Mouse (Mus musculus) cerebellum, postnatal 14 days (tissue): ENCODE data around the gene Faf1.

Experiments used
- DNase-seq, 2 experiments: peaks; one replicate each; pipeline ENCODE4 v3.0.0; 2021; ENCODE audit warnings: mixed read lengths in 2 of 2

Gene Faf1

GRCm38 (mm10) chr4:109936557-109936956 lies 260.2 kb downstream of the Faf1 start:
- DNase-seq, result no peak

- no peak for DNase-seq
Observed at GRCm38 (mm10) chr4:109939291-109939690, 262.9 kb downstream of the Faf1 start.

DNA sequence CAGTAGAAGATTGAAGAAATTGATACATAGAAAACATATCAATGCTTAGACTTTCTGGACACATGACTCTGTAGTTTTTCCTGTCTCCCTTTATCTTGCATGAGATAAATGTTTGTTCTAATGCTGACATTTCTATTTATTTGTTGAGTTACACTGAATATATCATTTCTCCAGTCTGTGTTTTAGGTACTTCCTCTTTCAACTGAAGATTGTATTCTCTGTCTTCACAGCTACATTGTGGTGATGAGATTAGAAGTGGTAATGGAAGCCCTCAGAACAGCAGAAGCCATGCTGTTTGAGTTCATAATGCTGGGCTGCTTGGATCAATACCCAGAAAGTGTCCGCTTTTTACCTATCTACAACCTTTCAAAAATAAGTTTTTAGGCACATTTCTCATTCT lies 269.2 kb downstream of the Faf1 start:
- DNase-seq, result no peak

GRCm38 (mm10) chr4:109949307-109949706 lies 272.9 kb downstream of the Faf1 start:
- no peak for DNase-seq

- no peak for DNase-seq
Observed at GRCm38 (mm10) chr4:109953509-109953908, 277.1 kb downstream of the Faf1 start.

DNA sequence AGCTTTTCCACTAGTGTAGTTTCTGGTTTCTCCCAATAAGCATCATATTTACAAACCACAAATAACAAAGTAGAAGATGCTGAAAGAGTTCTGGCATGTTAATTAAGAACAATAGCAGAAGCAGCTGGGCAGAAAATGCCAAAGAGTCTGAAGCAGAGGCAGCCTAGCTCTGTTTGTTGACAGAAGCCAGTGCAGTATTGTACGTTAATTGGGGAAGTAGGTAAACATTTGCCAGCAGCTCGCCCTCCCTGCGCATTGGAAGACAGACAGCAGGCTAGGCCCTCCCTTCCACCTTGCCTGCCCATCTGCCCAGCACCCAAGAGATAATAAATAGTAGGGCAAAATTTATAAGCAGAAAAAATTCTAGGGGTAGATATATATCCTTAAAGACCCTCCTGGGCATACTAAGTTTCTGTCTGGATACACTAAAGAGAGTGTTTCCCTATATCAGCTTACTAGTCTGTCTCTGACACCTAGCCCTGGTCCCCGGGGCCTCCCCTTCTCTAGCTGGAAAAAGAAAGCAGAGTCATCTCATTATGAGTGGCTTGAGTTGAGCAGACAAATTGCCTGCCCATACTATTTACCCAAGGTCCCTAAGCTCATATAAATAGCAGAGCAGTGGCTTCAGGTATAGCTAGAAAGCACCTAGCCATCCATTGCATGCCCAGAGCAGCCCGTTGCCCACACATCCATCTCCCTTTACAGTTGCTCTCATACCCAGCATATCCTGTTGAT lies 284.0 kb downstream of the Faf1 start:
- DNase-seq, result no peak

DNA sequence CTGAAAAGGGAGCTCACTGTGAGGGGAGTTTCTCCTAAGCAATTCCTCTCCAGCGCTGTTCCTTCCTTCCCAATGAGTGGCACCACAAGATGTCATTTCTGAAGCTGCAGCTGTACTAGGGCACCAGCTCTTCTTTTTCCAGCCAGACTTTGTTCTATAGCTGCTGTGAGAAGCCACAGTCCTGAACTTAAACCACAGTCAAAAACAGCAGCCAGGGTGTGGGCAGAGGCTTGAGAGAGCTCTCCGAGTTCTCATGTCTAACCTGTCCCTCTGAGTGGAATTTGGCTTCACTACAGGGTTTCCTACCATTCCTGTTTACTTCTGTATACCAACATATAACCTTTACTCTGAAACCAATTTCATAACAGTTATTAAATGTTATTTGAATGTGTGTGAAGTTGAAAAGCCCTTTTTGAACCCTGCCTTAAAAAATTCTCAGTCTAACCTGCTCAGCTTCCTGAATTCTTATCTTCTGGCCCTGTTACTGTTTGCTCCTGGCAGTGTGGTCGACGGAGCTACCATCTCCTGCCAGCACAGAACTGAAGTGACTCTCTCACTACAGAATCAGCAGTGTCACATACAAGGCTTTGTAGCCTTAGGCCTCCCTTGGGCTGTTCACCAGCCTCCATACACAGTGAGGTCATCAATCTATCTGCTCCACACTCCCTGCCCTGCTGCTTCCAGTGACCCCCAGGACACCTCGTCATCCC lies 287.3 kb downstream of the Faf1 start:
- DNase-seq, result no peak

DNA sequence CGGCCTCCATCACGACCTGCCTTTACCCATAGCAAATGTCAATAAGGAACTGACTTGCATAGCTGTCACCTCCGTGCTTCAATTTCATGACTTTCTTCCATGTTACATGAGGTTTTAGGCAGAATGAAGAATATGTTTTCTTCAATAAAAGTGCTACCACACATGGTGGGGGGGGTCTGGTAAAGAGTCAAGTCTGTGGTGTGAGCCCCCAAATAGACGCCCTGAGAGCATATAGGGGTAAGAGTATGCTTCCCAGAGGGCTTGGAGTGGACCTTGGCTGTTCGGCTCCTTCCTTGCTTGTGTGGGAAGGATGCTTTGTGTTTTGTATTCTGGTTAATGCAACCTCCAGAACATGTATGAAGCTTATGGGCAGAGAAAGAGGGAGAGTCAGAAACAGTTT lies 293.2 kb downstream of the Faf1 start:
- no peak for DNase-seq

DNA sequence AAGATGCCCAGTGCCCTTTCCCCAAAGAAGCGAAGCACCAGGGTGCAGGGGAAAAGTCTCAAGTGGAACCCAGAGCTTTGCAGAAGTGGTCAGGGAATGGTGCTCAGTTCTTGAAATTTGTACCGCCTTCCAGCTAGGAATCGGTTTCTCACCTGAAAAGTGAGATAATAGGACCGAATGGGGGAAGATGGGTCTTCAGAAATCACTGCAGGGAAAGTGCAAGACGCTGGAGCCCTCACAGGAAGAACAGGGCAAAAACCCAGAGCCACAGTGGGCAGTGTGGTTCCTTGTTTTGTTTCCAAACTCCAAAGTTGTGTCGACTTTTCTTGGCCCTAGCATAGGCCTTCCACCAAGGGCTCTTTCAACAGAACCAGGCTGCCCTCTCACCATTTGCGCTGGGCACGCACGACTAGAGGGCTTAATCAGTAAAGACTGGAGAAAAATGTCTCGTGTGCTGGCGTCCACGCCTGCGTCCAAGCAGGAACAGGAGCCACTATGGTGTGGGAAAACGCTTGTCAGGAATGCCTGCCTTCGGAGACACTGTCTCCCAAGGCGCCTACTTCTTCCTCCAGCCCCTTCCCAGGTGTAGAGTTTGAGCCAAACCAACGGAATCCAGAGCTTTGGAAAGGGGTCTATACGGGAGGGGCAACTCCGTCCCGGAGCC lies 297.7 kb downstream of the Faf1 start:
- no peak for DNase-seq

DNA sequence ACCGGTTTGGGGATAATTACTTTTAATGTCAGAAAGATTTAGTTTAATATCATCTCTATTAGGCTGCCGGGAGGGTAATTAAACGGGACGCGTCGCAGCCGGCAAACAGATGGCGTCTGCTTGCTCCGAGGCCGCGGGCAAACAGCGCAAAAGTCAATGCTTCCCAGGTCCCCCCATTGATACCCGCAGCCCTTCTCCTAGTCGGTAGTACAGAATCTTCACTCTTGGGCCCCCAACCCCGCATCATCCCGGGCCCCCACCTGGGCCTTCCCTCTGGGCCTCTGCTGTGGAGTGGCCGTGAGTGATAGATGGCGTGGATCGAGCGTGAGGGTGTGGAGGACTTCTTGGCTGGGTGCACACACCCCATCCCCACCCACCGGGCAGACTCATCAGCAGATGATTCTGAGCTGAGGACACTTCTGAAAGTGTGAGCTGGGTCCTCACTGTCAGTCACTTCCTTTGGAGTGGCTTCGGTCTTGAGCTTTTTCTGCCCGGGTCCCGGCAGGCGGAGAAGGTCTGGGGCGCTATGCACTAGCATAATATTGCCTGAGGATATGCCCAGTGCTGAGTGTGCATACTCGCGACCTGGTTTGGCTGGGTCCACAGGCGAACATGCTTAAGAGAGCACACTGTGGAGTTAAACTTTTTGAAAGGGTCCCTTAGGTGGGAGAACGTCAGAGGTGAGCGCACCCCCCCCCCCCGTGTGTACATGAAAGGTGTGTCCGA lies 298.4 kb downstream of the Faf1 start:
- peak in 1 of 2 experiments; percentile 24 for DNase-seq

DNA sequence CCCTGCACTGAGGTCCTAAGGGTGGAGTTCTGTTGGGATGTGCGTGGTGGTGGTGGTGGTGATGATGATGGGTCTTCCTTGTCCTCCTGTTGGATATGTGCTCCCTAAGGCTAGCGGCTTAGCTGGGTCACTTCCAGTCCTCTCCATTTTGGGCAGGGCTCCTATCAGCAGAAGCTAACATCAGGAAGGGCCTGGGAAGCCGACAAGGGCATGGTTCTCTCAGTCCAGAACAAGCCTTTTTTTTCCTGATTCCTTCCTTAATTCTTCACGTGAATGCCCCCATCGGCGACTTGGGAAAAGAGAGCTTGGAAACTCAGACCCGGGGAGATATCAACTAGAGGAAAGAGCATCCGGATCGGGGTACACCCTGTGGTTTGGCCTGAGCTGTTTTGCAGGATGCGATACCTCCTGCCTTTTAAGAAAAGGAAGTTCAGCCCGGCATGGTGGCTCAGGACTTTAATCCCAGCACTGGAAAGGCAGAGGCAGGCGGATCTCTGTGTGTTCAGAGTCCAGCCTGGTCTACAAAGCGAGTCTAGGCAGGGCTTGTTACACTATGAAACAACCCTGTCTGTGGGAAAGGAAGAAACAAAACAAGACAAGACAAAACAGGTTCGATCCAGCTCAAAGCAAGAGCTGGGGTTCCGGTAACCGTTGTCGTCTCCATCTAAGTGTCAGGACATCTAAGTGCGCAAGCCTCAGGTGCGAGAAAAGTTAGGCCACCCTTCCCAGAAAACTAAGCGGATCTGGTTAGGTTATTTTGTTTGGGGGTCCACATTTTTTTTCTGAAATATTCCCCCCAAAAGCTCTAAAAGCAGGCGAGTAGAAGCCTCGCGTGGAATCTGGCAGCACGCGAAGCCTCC lies 299.2 kb downstream of the Faf1 start:
- DNase-seq, result no peak

GRCm38 (mm10) chr4:109976273-109977147 lies 300.1 kb downstream of the Faf1 start:
- peak in 1 of 2 experiments; percentile 25 for DNase-seq

- peak in 1 of 2 experiments; percentile 38 for DNase-seq
Observed at GRCm38 (mm10) chr4:109977148-109978067, 301.0 kb downstream of the Faf1 start, which contains the start of gene Dmrta2. Dmrta2 (plus strand) TSS chr4:109978053.

DNA sequence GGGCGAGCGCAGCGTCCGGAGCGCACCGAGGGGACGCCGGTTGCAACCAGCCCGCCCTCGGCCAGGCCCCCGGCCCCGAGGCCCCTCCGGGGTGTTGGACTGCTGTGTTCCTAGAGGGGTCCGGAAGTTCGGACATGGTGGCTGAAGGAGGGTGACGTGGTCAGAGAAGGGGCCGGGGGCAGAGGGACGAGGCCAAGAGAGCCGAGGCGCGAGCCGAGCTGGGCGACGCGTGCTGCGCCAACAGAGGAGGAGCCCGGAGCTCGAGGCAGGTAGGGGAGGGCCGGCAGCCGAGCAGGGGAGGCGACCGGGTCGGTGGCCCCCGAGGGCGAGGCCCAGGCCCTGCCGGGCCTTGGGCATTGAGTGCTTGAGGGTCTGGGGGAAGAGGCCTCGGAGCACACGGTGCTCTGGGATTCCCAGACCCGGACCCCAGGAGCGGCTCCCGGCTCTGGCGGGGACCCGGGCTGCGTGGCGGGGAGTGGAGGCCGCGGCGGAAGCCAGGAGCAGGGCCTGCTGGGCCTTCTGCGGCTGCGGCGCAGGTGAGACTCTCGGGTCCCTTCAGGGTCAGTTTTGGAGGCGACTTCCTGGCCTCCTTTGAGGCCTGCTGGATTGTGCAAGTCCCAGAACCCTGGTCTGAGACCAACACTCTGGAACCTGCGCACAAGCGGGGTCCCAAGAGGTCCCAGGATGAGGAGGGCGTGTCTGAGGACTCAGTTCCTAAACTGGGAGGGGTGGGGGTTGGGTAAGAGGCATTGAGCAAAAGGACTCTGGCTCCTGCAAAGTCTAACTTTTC lies 301.9 kb downstream of the Faf1 start:
- DNase-seq, result no peak

- DNase-seq, result no peak
Observed at GRCm38 (mm10) chr4:109978858-109979340, 302.5 kb downstream of the Faf1 start.

DNA sequence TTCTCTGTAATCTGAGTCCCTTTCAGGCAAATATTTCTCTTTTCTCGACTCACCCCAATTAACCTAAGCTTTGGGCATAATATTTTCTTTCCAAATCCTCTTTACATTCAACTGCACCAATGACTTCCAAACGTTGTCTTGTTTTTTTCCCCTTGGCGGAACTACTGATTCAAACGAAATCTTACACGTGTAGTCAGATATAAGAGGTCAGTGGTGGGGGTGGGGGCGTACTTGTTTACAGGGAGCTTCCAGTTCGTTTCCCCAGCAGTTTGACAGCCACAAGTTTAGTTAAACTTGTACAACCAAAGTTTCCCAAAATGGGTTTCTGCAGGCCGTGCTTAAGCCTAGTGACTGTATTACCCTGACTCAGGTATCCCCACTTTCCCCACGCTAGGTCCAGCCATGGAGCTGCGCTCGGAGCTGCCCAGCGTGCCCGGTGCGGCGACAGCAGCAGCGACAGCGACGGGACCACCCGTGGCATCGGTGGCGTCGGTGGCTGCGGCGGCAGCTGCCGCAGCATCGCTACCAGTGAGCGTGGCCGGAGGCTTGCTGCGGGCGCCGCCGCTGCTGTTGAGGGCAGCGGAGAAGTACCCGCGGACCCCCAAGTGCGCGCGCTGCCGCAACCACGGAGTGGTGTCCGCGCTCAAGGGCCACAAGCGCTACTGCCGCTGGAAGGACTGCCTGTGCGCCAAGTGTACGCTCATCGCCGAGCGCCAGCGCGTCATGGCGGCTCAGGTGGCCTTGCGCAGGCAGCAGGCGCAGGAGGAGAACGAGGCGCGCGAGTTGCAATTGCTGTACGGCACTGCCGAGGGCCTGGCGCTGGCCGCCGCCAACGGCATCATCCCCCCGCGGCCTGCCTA lies 303.3 kb downstream of the Faf1 start:
- peak in 1 of 2 experiments; percentile 30 for DNase-seq

GRCm38 (mm10) chr4:109980321-109981082 lies 304.1 kb downstream of the Faf1 start:
- no peak for DNase-seq
